Mouse (Mus musculus) midbrain, embryonic 15.5 days (tissue): ENCODE results near the gene Nup153. TPM values are rescaled to one million over a fixed set of nuclear protein-coding genes. Genes with fewer than 3 reads are reported as not detected.

Experiments
- polyA plus RNA-seq: library from polyadenylated mRNA; unstranded; fragments of >200 nt; fragmentation: Nextera tagmentation; extraction: Ambion mirVana; gene quantifications from 2 replicates; pipeline ENCODE4 v1.2.1, GENCODE M21; 2015

Nup153 gene
- polyA plus RNA-seq, 1 experiment from 2014 or later, result 18.5 TPM

Other genes starting within 250 kb of the Nup153 start
- 9.8 and 12.4 TPM in 2 replicates for gene Cap2, start 226.1 kb downstream of the Nup153 start, polyA plus RNA-seq
- gene Fam8a1, start 58.4 kb downstream of the Nup153 start, polyA plus RNA-seq, result 21.0 and 21.3 TPM in 2 replicates
- 11.9 and 14.1 TPM in 2 replicates for gene Kif13a, start 201.9 kb upstream of the Nup153 start, polyA plus RNA-seq